Comparison of ENCODE assay signal across 9 mouse cellular contexts in the genomic region with DNA sequence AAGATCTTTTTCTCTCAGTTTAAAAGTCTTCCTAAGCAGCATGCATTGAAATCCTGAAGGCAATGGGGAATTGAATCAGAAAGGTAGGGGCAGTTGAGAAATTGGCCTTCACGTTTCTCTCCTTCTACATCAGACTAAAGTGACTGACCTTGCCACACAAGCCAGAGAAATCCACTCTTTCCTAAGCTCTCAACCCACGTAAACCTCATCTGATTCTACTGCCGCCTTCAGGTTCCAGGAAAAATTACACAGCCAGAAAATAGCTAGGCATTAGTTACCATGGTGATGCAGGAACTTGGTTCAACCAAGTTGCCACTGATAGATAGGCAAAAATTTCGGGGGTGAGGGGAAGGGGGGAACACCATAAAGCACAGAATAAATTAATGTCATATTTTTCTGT. TPM values are rescaled to one million over a fixed set of nuclear protein-coding genes. Genes with fewer than 3 reads are reported as not detected.
DNase-seq lines count a peak whose midpoint lies in the region; ATAC-seq and TF ChIP-seq lines count a peak whose summit lies in the region.
"Had no signal": no experiment of that assay in that cellular context is flagged by ENCODE, and none has a peak within 500 bp of the region (broad histone marks: within the 10 kb centered on the region; RNA-seq: fewer than 3 reads in every experiment).

No protein-coding gene starts in this region.

- H3K4me1 ChIP-seq in hindbrain, embryonic 14.5 days (replicated peaks; ENCODE audit: control insufficient read depth, insufficient read depth, low read length) = peaks cover 20% of the 10 kb centered on the region
- peaks cover 20% of the 10 kb centered on the region; the same call in 1 of the 2 replicates for H3K4me1 ChIP-seq in hindbrain, embryonic 12.5 days
- H3K4me1 ChIP-seq in E14TG2a.4 (replicated peaks; ENCODE audit: low read depth, low read length) = peaks cover 38% of the 10 kb centered on the region
- no peaks in the 10 kb centered on the region for H3K4me1 ChIP-seq in embryonic facial prominence, embryonic 11.5 days (ENCODE audit: control insufficient read depth, insufficient read depth, low read length)

- no peaks in the 10 kb centered on the region for H3K36me3 ChIP-seq in hindbrain, embryonic 14.5 days (replicated peaks; ENCODE audit: control insufficient read depth, insufficient read depth)
- no peaks in the 10 kb centered on the region for H3K36me3 ChIP-seq in hindbrain, embryonic 12.5 days
- no peaks in the 10 kb centered on the region for H3K36me3 ChIP-seq in E14TG2a.4 (ENCODE audit: insufficient read depth, low read length)
- H3K36me3 ChIP-seq in embryonic facial prominence, embryonic 11.5 days (replicated peaks; ENCODE audit: control insufficient read depth, insufficient read depth, low read depth, low read length) = no peaks in the 10 kb centered on the region
- H3K36me3 ChIP-seq: limb, embryonic 13.5 days had no signal

- peak; percentile 97 for TF ChIP-seq CTCF in E14TG2a.4 (conservative IDR thresholded peaks at IDR 0.05; ENCODE audit: low read length)

- H3K4me3 ChIP-seq in hindbrain, embryonic 14.5 days (replicated peaks; ENCODE audit: low read length) = no peak overlapping the region
- H3K4me3 ChIP-seq in hindbrain, embryonic 12.5 days = no peak overlapping the region
- no peak overlapping the region for H3K4me3 ChIP-seq in E14TG2a.4 (replicated peaks; ENCODE audit: low read length)
- no peak overlapping the region for H3K4me3 ChIP-seq in embryonic facial prominence, embryonic 11.5 days (ENCODE audit: low read depth, low read length)
- H3K4me3 ChIP-seq: limb, embryonic 13.5 days had no signal

- H3K9ac ChIP-seq in hindbrain, embryonic 14.5 days = no peak overlapping the region
- H3K9ac ChIP-seq in hindbrain, embryonic 12.5 days = no peak overlapping the region
- H3K9ac ChIP-seq in embryonic facial prominence, embryonic 11.5 days (replicated peaks; ENCODE audit: low read length) = no peak overlapping the region
- H3K9ac ChIP-seq: limb, embryonic 13.5 days had no signal

- no peak overlapping the region for H3K4me2 ChIP-seq in hindbrain, embryonic 14.5 days (replicated peaks)
- H3K4me2 ChIP-seq in hindbrain, embryonic 12.5 days (replicated peaks) = no peak overlapping the region
- H3K4me2 ChIP-seq in embryonic facial prominence, embryonic 11.5 days (ENCODE audit: low read depth, low read length) = no peak overlapping the region
- H3K4me2 ChIP-seq: limb, embryonic 13.5 days had no signal

- 7% methylated on average over 4 of the region's 4 CpGs for WGBS in hindbrain, embryonic 14.5 days
- WGBS in hindbrain, embryonic 12.5 days = 3% methylated on average over 4 of the region's 4 CpGs
- 4% methylated on average over 4 of the region's 4 CpGs for WGBS in embryonic facial prominence, embryonic 11.5 days

- H3K9me3 ChIP-seq in hindbrain, embryonic 14.5 days (ENCODE audit: control insufficient read depth, low read length) = no peaks in the 10 kb centered on the region
- no peaks in the 10 kb centered on the region for H3K9me3 ChIP-seq in hindbrain, embryonic 12.5 days (replicated peaks)
- H3K9me3 ChIP-seq in E14TG2a.4 (ENCODE audit: low read length) = peaks cover 6% of the 10 kb centered on the region
- H3K9me3 ChIP-seq in embryonic facial prominence, embryonic 11.5 days (replicated peaks; ENCODE audit: control insufficient read depth, low read length) = no peaks in the 10 kb centered on the region
- H3K9me3 ChIP-seq: limb, embryonic 13.5 days had no signal

- ATAC-seq in hindbrain, embryonic 14.5 days (ENCODE audit: low FRiP score) = no peak
- no peak for ATAC-seq in hindbrain, embryonic 12.5 days (ENCODE audit: low FRiP score)
- no peak for ATAC-seq in embryonic facial prominence, embryonic 11.5 days (replicated peaks; ENCODE audit: insufficient number of reproducible peaks, low FRiP score, low TSS enrichment, low read depth)
- ATAC-seq in megakaryocyte progenitor cell, adult 5-6 weeks (replicated peaks; ENCODE audit: poor library complexity) = peak; percentile 74
- ATAC-seq in inflammation-experienced regulatory T-cells, adult 6 months = no peak

- peaks cover 19% of the 10 kb centered on the region; the same call in 1 of the 2 replicates for H3K27me3 ChIP-seq in hindbrain, embryonic 14.5 days (ENCODE audit: control insufficient read depth, insufficient read depth, low read length)
- no peaks in the 10 kb centered on the region for H3K27me3 ChIP-seq in hindbrain, embryonic 12.5 days
- H3K27me3 ChIP-seq in E14TG2a.4 (ENCODE audit: insufficient read depth, low read length) = peaks cover 47% of the 10 kb centered on the region
- H3K27me3 ChIP-seq in embryonic facial prominence, embryonic 11.5 days (ENCODE audit: control insufficient read depth, insufficient read depth, low read length) = no peaks in the 10 kb centered on the region
- H3K27me3 ChIP-seq: limb, embryonic 13.5 days had no signal

- peak; percentile 75 for DNase-seq in hindbrain, embryonic 14.5 days (ENCODE audit: low spot score)
- DNase-seq in 416B (ENCODE audit: low read depth) = peak; percentile 60
- peak; percentile 85 for DNase-seq in embryonic facial prominence, embryonic 11.5 days (ENCODE audit: low spot score)
- DNase-seq in urinary bladder, postnatal 25 days (ENCODE audit: low spot score) = no peak

- H3K27ac ChIP-seq in hindbrain, embryonic 14.5 days = no peak overlapping the region
- H3K27ac ChIP-seq in hindbrain, embryonic 12.5 days = no peak overlapping the region
- H3K27ac ChIP-seq in embryonic facial prominence, embryonic 11.5 days (replicated peaks; ENCODE audit: low read depth, low read length) = no peak overlapping the region

RNA-seq across cellular contexts. Expression of gene Lrp4, which starts 1.5 kb away (rescaled TPM):
- polyA plus RNA-seq in hindbrain, embryonic 14.5 days (2014; fragmentation: Nextera tagmentation; extraction: Ambion mirVana) = 4.1 and 4.5 TPM in 2 replicates
- polyA plus RNA-seq in hindbrain, embryonic 12.5 days (2016; fragmentation: Nextera tagmentation; extraction: Ambion mirVana) = 5.8 and 6.4 TPM in 2 replicates
- 5.2 and 6.3 TPM in 2 replicates for polyA plus RNA-seq in embryonic facial prominence, embryonic 11.5 days (2014; fragmentation: Nextera tagmentation; extraction: Ambion mirVana)
- total RNA-seq in megakaryocyte progenitor cell, adult 5-6 weeks (2015) = 1.9 TPM in 2 replicates
- total RNA-seq in megakaryocyte progenitor cell, adult 5-6 weeks (2017) = 2.7 and 3.8 TPM in 2 replicates
- polyA plus RNA-seq in inflammation-experienced regulatory T-cells, adult 6 months (2017; shearing (Covaris generic)) = under 1 TPM in 2 of 3 experiments, not detected in 1; 0.13 to 0.17 TPM

RNA-seq across cellular contexts. Expression of gene 1110051M20Rik, which starts 11.3 kb away (rescaled TPM):
- 143 and 155 TPM in 2 replicates for polyA plus RNA-seq in hindbrain, embryonic 14.5 days (2014; fragmentation: Nextera tagmentation; extraction: Ambion mirVana)
- 104 and 105 TPM in 2 replicates for polyA plus RNA-seq in hindbrain, embryonic 12.5 days (2016; fragmentation: Nextera tagmentation; extraction: Ambion mirVana)
- 79.8 and 84.7 TPM in 2 replicates for polyA plus RNA-seq in embryonic facial prominence, embryonic 11.5 days (2014; fragmentation: Nextera tagmentation; extraction: Ambion mirVana)
- 15.2 and 15.3 TPM in 2 replicates for total RNA-seq in megakaryocyte progenitor cell, adult 5-6 weeks (2015)
- 4.8 and 5.8 TPM in 2 replicates for total RNA-seq in megakaryocyte progenitor cell, adult 5-6 weeks (2017)
- polyA plus RNA-seq in inflammation-experienced regulatory T-cells, adult 6 months (2017; shearing (Covaris generic)) = 10 to 100 TPM; 21.0 to 50.3 (median 48.7) TPM
